In genomic region chr16:48299884-48300283, GRCm38 (mm10) we compare ENCODE assay signal across 29 mouse cellular contexts. TPM values are rescaled to one million over a fixed set of nuclear protein-coding genes. Genes with fewer than 3 reads are reported as not detected.
"Had no signal": no experiment of that assay in that cellular context is flagged by ENCODE, and none has a peak within 500 bp of the region (broad histone marks: within the 10 kb centered on the region; RNA-seq: fewer than 3 reads in every experiment).

No protein-coding gene starts in this region.

- DNase-seq: kidney, adult 18-20 months; kidney, adult 9 months; kidney, postnatal 14 days; kidney, postnatal 4 days; liver; lung, adult 18-20 months; lung, postnatal 10 days; lung, postnatal 36 days; retina, postnatal 1 day; right cerebral cortex, postnatal 25 days had no signal

- ATAC-seq: intestine, embryonic 16.5 days; liver, embryonic 12.5 days; midbrain, embryonic 15.5 days had no signal

RNA-seq across cellular contexts. Expression of gene Dppa2, which starts 3.8 kb away (rescaled TPM):
- total RNA-seq: layer of hippocampus, adult 18-20 months; layer of hippocampus, postnatal 14 days; left cerebral cortex, adult 8-10 months; left cerebral cortex, postnatal 14 days; neutrophil, adult 5-6 weeks had no signal
- polyA plus RNA-seq: kidney, embryonic 16.5 days; limb, embryonic 10.5 days; limb, embryonic 13.5 days; liver, embryonic 12.5 days; liver, embryonic 15.5 days; midbrain, embryonic 12.5 days; midbrain, embryonic 15.5 days; neural tube, embryonic 13.5 days; small intestine, adult 2 months; stomach, embryonic 16.5 days; urinary bladder, adult 2 months had no signal

RNA-seq across cellular contexts. Expression of gene Dppa4, which starts 16.4 kb away (rescaled TPM):
- total RNA-seq: layer of hippocampus, adult 18-20 months; layer of hippocampus, postnatal 14 days; left cerebral cortex, adult 8-10 months; left cerebral cortex, postnatal 14 days; neutrophil, adult 5-6 weeks had no signal
- polyA plus RNA-seq: intestine, embryonic 16.5 days; limb, embryonic 10.5 days; limb, embryonic 13.5 days; liver, embryonic 15.5 days; lung, embryonic 15.5 days; midbrain, embryonic 12.5 days; midbrain, embryonic 15.5 days; neural tube, embryonic 13.5 days; small intestine, adult 2 months; spleen, adult 2 months; stomach, embryonic 16.5 days; urinary bladder, adult 2 months had no signal
